8 mouse cellular contexts compared by ENCODE assay signal in the genomic region with DNA sequence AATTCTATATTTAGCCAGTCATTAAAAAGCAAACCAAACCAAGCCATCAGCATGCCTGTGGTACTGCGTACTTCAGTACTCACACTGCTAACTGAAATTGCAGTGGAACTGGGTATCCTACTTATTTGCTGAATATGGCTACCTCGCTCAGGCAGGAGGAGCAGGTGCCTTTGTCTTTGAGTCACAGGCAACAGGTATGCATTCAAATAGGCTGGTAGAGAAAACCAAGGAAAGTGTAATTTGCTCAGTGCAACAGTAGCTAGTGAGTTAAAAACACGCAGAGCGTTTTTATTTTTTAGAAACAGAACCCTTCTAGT. TPM values are rescaled to one million over a fixed set of nuclear protein-coding genes. Genes with fewer than 3 reads are reported as not detected.
DNase-seq lines count a peak whose midpoint lies in the region; ATAC-seq and TF ChIP-seq lines count a peak whose summit lies in the region.

No protein-coding gene starts in this region.

- no peaks in the 10 kb centered on the region for H3K36me3 ChIP-seq in testis, adult 2 months (ENCODE audit: control insufficient read depth, insufficient read depth, low read length)
- no peaks in the 10 kb centered on the region for H3K36me3 ChIP-seq in limb, embryonic 14.5 days (ENCODE audit: control insufficient read depth, insufficient read depth, low read length)
- H3K36me3 ChIP-seq in stomach, embryonic 14.5 days (ENCODE audit: control insufficient read depth, insufficient read depth, low read length), result no peaks in the 10 kb centered on the region

- peak overlapping the region; percentile 78 for H3K4me3 ChIP-seq in testis, adult 2 months (ENCODE audit: control insufficient read depth, low read depth, low read length)
- H3K4me3 ChIP-seq in limb, embryonic 14.5 days (replicated peaks; ENCODE audit: low read length), result peak overlapping the region; percentile 50
- H3K4me3 ChIP-seq in stomach, embryonic 14.5 days (ENCODE audit: low read depth, low read length), result peak overlapping the region; percentile 48

- H3K4me1 ChIP-seq in testis, adult 2 months (ENCODE audit: control insufficient read depth, insufficient read depth, low read length), result no peaks in the 10 kb centered on the region; the same call in 1 of the 2 replicates
- no peaks in the 10 kb centered on the region for H3K4me1 ChIP-seq in limb, embryonic 14.5 days (ENCODE audit: control insufficient read depth, insufficient read depth, low read length)
- H3K4me1 ChIP-seq in stomach, embryonic 14.5 days (ENCODE audit: control insufficient read depth, insufficient read depth, low read length), result no peaks in the 10 kb centered on the region

- ATAC-seq in cerebellum, adult (ENCODE audit: insufficient number of reproducible peaks, low FRiP score, low TSS enrichment), result peak; percentile 14; the same call in 1 of the 2 replicates
- no peak for ATAC-seq in limb, embryonic 14.5 days (ENCODE audit: low FRiP score, low read depth)
- peak; percentile 38 for ATAC-seq in stomach, embryonic 14.5 days (ENCODE audit: insufficient number of reproducible peaks, insufficient read depth, low FRiP score, low read depth)

- no peak overlapping the region for H3K27ac ChIP-seq in testis, adult 2 months (ENCODE audit: control insufficient read depth, insufficient read depth, low read depth, low read length)
- H3K27ac ChIP-seq in limb, embryonic 14.5 days (replicated peaks; ENCODE audit: low read depth, low read length), result no peak overlapping the region
- H3K27ac ChIP-seq in stomach, embryonic 14.5 days (ENCODE audit: low read length), result peak overlapping the region; percentile 80; the same call in 1 of the 2 replicates

- peak overlapping the region; percentile 83 for H3K4me2 ChIP-seq in limb, embryonic 14.5 days (replicated peaks; ENCODE audit: low read depth, low read length, severe bottlenecking)
- H3K4me2 ChIP-seq in stomach, embryonic 14.5 days (replicated peaks; ENCODE audit: low read depth, low read length), result peak overlapping the region; percentile 59

- peak overlapping the region; percentile 58 for H3K9ac ChIP-seq in limb, embryonic 14.5 days (ENCODE audit: low read depth, low read length, severe bottlenecking)
- peak overlapping the region; percentile 22; the same call in 1 of the 2 replicates for H3K9ac ChIP-seq in stomach, embryonic 14.5 days (replicated peaks; ENCODE audit: low read depth, low read length)

- H3K9me3 ChIP-seq in limb, embryonic 14.5 days (ENCODE audit: control insufficient read depth, low read length), result no peaks in the 10 kb centered on the region
- no peaks in the 10 kb centered on the region for H3K9me3 ChIP-seq in stomach, embryonic 14.5 days (ENCODE audit: control insufficient read depth, low read depth, low read length)

- TF ChIP-seq POLR2A in testis, adult 2 months (IDR thresholded peaks at IDR 0.05; ENCODE audit: control insufficient read depth, low read depth, low read length), result no peak
- no peak for TF ChIP-seq POLR2A in limb, embryonic 14.5 days (IDR thresholded peaks at IDR 0.05; ENCODE audit: borderline replicate concordance, extremely low read depth, insufficient read depth, insufficient read length)

- no peak for TF ChIP-seq CTCF in testis, adult 2 months (IDR thresholded peaks at IDR 0.05; ENCODE audit: control insufficient read depth, insufficient read depth, insufficient replicate concordance, low read depth, low read length)

- no peak for DNase-seq in cerebellum, adult 9-11 months
- no peak for DNase-seq in testis, postnatal 14 days (ENCODE audit: low spot score)
- no peak for DNase-seq in limb, embryonic 14.5 days (ENCODE audit: low spot score)
- no peak for DNase-seq in embryo, embryonic 9.5 days (ENCODE audit: extremely low spot score)
- DNase-seq in gastrocnemius, postnatal 10 days, result no peak

- WGBS in limb, embryonic 14.5 days, result 14% methylated on average over 4 of the region's 4 CpGs
- WGBS in stomach, embryonic 14.5 days, result 11% methylated on average over 4 of the region's 4 CpGs

- no peaks in the 10 kb centered on the region for H3K27me3 ChIP-seq in testis, adult 2 months (ENCODE audit: control insufficient read depth, insufficient read depth, low read length)
- H3K27me3 ChIP-seq in limb, embryonic 14.5 days (ENCODE audit: control insufficient read depth, insufficient read depth, low read length), result no peaks in the 10 kb centered on the region
- no peaks in the 10 kb centered on the region for H3K27me3 ChIP-seq in stomach, embryonic 14.5 days (ENCODE audit: control insufficient read depth, insufficient read depth, low read length)

RNA-seq across cellular contexts. Expression of gene Frrs1, which starts 1.9 kb away (rescaled TPM):
- 0.58 and 0.66 TPM in 2 replicates for polyA plus RNA-seq in testis, adult 2 months (2012; rRNA removed)
- 6.4 and 8.2 TPM in 2 replicates for polyA plus RNA-seq in limb, embryonic 14.5 days (2012; rRNA removed)
- polyA plus RNA-seq in limb, embryonic 14.5 days (2014; fragmentation: Nextera tagmentation; extraction: Ambion mirVana), result 12.4 and 13.2 TPM in 2 replicates
- 38.5 and 39.8 TPM in 2 replicates for polyA plus RNA-seq in stomach, embryonic 14.5 days (2014; fragmentation: Nextera tagmentation; extraction: Ambion mirVana)
- 1 to 10 TPM; 1.9 to 2.8 TPM for total RNA-seq in gastrocnemius, postnatal 10 days (2021)

RNA-seq across cellular contexts. Expression of gene Agl, which starts 53.2 kb away (rescaled TPM):
- 2.8 and 3.2 TPM in 2 replicates for polyA plus RNA-seq in testis, adult 2 months (2012; rRNA removed)
- 16.0 and 18.0 TPM in 2 replicates for polyA plus RNA-seq in limb, embryonic 14.5 days (2012; rRNA removed)
- polyA plus RNA-seq in limb, embryonic 14.5 days (2014; fragmentation: Nextera tagmentation; extraction: Ambion mirVana), result 25.1 and 26.9 TPM in 2 replicates
- polyA plus RNA-seq in stomach, embryonic 14.5 days (2014; fragmentation: Nextera tagmentation; extraction: Ambion mirVana), result 18.8 and 19.6 TPM in 2 replicates
- total RNA-seq in gastrocnemius, postnatal 10 days (2021), result 100 to 1,000 TPM; 369 to 472 TPM
